Mouse (Mus musculus): ENCODE measurements around the gene Add2. TPM values are rescaled to one million over a fixed set of nuclear protein-coding genes. Genes with fewer than 3 reads are reported as not detected.

The Add2 gene
- polyA plus RNA-seq, 1 experiment, result 0.46 TPM

- H3K4me3 ChIP-seq (replicated peaks), result no peak overlapping the region
- H3K27me3 ChIP-seq (replicated peaks), result peaks cover 33% of the 10 kb centered on the region
- no peak for TF ChIP-seq GATA1 (IDR thresholded peaks at IDR 0.05; ENCODE audit: borderline replicate concordance, low read length)
- no peak for TF ChIP-seq FLI1 (IDR thresholded peaks at IDR 0.05; ENCODE audit: low read length)
- H3K4me1 ChIP-seq, result peaks cover 9% of the 10 kb centered on the region
- no peaks in the 10 kb centered on the region for H3K9me3 ChIP-seq
- H3K36me3 ChIP-seq (replicated peaks; ENCODE audit: low read length), result no peaks in the 10 kb centered on the region
Observed at GRCm38 (mm10) chr6:86047510-86047909, 19.0 kb downstream of the Add2 start.

- Histone ChIP-seq H3K36me3 (replicated peaks; ENCODE audit: low read length) (no peaks in the 10 kb centered on the region), H3K9me3 (no peaks in the 10 kb centered on the region), H3K27me3 (replicated peaks) (peaks cover 35% of the 10 kb centered on the region), H3K4me3 (replicated peaks) (no peak overlapping the region), H3K4me1 (peaks cover 12% of the 10 kb centered on the region)
- TF ChIP-seq FLI1 (IDR thresholded peaks at IDR 0.05; ENCODE audit: low read length) (no peak), GATA1 (IDR thresholded peaks at IDR 0.05; ENCODE audit: borderline replicate concordance, low read length) (no peak)
Observed at GRCm38 (mm10) chr6:86048509-86048908, 20.0 kb downstream of the Add2 start.

- peaks cover 14% of the 10 kb centered on the region for H3K4me1 ChIP-seq
- H3K36me3 ChIP-seq (replicated peaks; ENCODE audit: low read length), result no peaks in the 10 kb centered on the region
- H3K9me3 ChIP-seq, result no peaks in the 10 kb centered on the region
- H3K27me3 ChIP-seq (replicated peaks), result peaks cover 37% of the 10 kb centered on the region
- TF ChIP-seq GATA1 (IDR thresholded peaks at IDR 0.05; ENCODE audit: borderline replicate concordance, low read length) (no peak), FLI1 (IDR thresholded peaks at IDR 0.05; ENCODE audit: low read length) (no peak)
- H3K4me3 ChIP-seq (replicated peaks), result no peak overlapping the region
Observed at GRCm38 (mm10) chr6:86050586-86051268, 22.2 kb downstream of the Add2 start.

GRCm38 (mm10) chr6:86052032-86052459, 23.6 kb downstream of the Add2 start:
- H3K27me3 ChIP-seq (replicated peaks), result peaks cover 33% of the 10 kb centered on the region
- TF ChIP-seq GATA1 (IDR thresholded peaks at IDR 0.05; ENCODE audit: borderline replicate concordance, low read length) (no peak), FLI1 (IDR thresholded peaks at IDR 0.05; ENCODE audit: low read length) (no peak)

GRCm38 (mm10) chr6:86052556-86052955, 24.1 kb downstream of the Add2 start:
- H3K9me3 ChIP-seq, result no peaks in the 10 kb centered on the region
- H3K4me1 ChIP-seq, result peaks cover 14% of the 10 kb centered on the region
- H3K36me3 ChIP-seq (replicated peaks; ENCODE audit: low read length), result no peaks in the 10 kb centered on the region
- peaks cover 38% of the 10 kb centered on the region for H3K27me3 ChIP-seq (replicated peaks)
- H3K4me3 ChIP-seq (replicated peaks), result no peak overlapping the region
- no peak for TF ChIP-seq GATA1 (IDR thresholded peaks at IDR 0.05; ENCODE audit: borderline replicate concordance, low read length)
- no peak for TF ChIP-seq FLI1 (IDR thresholded peaks at IDR 0.05; ENCODE audit: low read length)

More at GRCm38 (mm10) chr6:86052032-86052459, 23.6 kb downstream of the Add2 start:
- H3K9me3 ChIP-seq, result no peaks in the 10 kb centered on the region
- H3K36me3 ChIP-seq (replicated peaks; ENCODE audit: low read length), result no peaks in the 10 kb centered on the region
- no peak overlapping the region for H3K4me3 ChIP-seq (replicated peaks)
- peaks cover 14% of the 10 kb centered on the region for H3K4me1 ChIP-seq

GRCm38 (mm10) chr6:86053099-86053498, 24.6 kb downstream of the Add2 start:
- peaks cover 44% of the 10 kb centered on the region for H3K27me3 ChIP-seq (replicated peaks)
- H3K4me3 ChIP-seq (replicated peaks), result no peak overlapping the region
- TF ChIP-seq FLI1 (IDR thresholded peaks at IDR 0.05; ENCODE audit: low read length) (no peak), GATA1 (IDR thresholded peaks at IDR 0.05; ENCODE audit: borderline replicate concordance, low read length) (no peak)
- peaks cover 14% of the 10 kb centered on the region for H3K4me1 ChIP-seq
- no peaks in the 10 kb centered on the region for H3K9me3 ChIP-seq
- no peaks in the 10 kb centered on the region for H3K36me3 ChIP-seq (replicated peaks; ENCODE audit: low read length)

GRCm38 (mm10) chr6:86053594-86053993, 25.1 kb downstream of the Add2 start:
- H3K27me3 ChIP-seq (replicated peaks), result peaks cover 42% of the 10 kb centered on the region
- H3K9me3 ChIP-seq, result no peaks in the 10 kb centered on the region
- peaks cover 14% of the 10 kb centered on the region for H3K4me1 ChIP-seq
- H3K36me3 ChIP-seq (replicated peaks; ENCODE audit: low read length), result no peaks in the 10 kb centered on the region
- TF ChIP-seq FLI1 (IDR thresholded peaks at IDR 0.05; ENCODE audit: low read length), result no peak
- no peak for TF ChIP-seq GATA1 (IDR thresholded peaks at IDR 0.05; ENCODE audit: borderline replicate concordance, low read length)
- H3K4me3 ChIP-seq (replicated peaks), result no peak overlapping the region

- Histone ChIP-seq H3K9me3 (no peaks in the 10 kb centered on the region), H3K4me1 (peaks cover 8% of the 10 kb centered on the region), H3K4me3 (replicated peaks) (no peak overlapping the region), H3K27me3 (replicated peaks) (peaks cover 41% of the 10 kb centered on the region), H3K36me3 (replicated peaks; ENCODE audit: low read length) (no peaks in the 10 kb centered on the region)
- TF ChIP-seq FLI1 (IDR thresholded peaks at IDR 0.05; ENCODE audit: low read length) (no peak), GATA1 (IDR thresholded peaks at IDR 0.05; ENCODE audit: borderline replicate concordance, low read length) (no peak)
Observed at GRCm38 (mm10) chr6:86058475-86058874, 30.0 kb downstream of the Add2 start.

GRCm38 (mm10) chr6:86059151-86059853, 30.8 kb downstream of the Add2 start:
- peaks cover 5% of the 10 kb centered on the region; the same call in 1 of the 2 replicates for H3K4me1 ChIP-seq
- no peaks in the 10 kb centered on the region for H3K36me3 ChIP-seq (replicated peaks; ENCODE audit: low read length)
- TF ChIP-seq FLI1 (IDR thresholded peaks at IDR 0.05; ENCODE audit: low read length), result no peak
- TF ChIP-seq GATA1 (IDR thresholded peaks at IDR 0.05; ENCODE audit: borderline replicate concordance, low read length), result no peak
- H3K4me3 ChIP-seq (replicated peaks), result no peak overlapping the region
- no peaks in the 10 kb centered on the region for H3K9me3 ChIP-seq
- peaks cover 41% of the 10 kb centered on the region for H3K27me3 ChIP-seq (replicated peaks)

GRCm38 (mm10) chr6:86060170-86060569, 31.7 kb downstream of the Add2 start:
- H3K4me3 ChIP-seq (replicated peaks), result no peak overlapping the region
- no peaks in the 10 kb centered on the region for H3K36me3 ChIP-seq (replicated peaks; ENCODE audit: low read length)
- peaks cover 5% of the 10 kb centered on the region; the same call in 1 of the 2 replicates for H3K4me1 ChIP-seq
- peaks cover 43% of the 10 kb centered on the region for H3K27me3 ChIP-seq (replicated peaks)
- no peak for TF ChIP-seq FLI1 (IDR thresholded peaks at IDR 0.05; ENCODE audit: low read length)
- TF ChIP-seq GATA1 (IDR thresholded peaks at IDR 0.05; ENCODE audit: borderline replicate concordance, low read length), result no peak
- no peaks in the 10 kb centered on the region for H3K9me3 ChIP-seq
